Mouse (Mus musculus): ENCODE measurements around the gene Mylk4.

DNA sequence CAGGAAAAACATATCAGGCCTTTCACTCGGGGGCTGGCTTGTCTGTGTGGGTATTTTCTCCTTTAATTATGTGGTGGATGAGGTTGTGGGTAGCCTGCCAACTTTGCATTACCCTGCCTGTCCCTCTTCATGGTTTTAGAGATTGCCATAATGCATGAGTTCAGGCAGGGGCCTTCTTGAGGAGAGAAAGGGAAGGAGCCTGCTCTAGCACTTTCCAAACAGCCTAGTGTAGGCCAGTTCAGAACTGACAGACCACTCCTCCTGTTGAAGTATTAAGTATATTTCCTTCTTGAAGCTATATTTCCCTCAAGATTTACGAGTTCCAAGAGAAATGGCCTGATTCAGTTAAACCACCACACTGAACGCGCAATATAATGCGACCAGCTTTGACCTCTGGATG lies 66.0 kb downstream of the Mylk4 start:
- TF ChIP-seq RAD21 (IDR thresholded peaks at IDR 0.05; ENCODE audit: low read depth, low read length) (no peak), CTCF (conservative IDR thresholded peaks at IDR 0.05 in 1 of 2, IDR thresholded peaks at IDR 0.05 in 1 of 2; ENCODE audit: low read depth in 2 of 2, low read length in 2 of 2) (no peak), ZC3H11A (IDR thresholded peaks at IDR 0.05; ENCODE audit: low read depth, low read length) (no peak)
